Mouse (Mus musculus): ENCODE measurements around the gene Olfr1014.

Gene Olfr1014

GRCm38 (mm10) chr2:85772413-85772812, at the start of gene Olfr1014:
Gene Olfr1014 (plus strand): TSS chr2:85772713.
- DNase-seq, result no peak

GRCm38 (mm10) chr2:85725793-85726192, 46.7 kb upstream of the Olfr1014 start:
- DNase-seq, result peak in 1 of 2 experiments; percentile 7

- no peak for DNase-seq
Observed at GRCm38 (mm10) chr2:85753822-85754221, 18.7 kb upstream of the Olfr1014 start.

- no peak for DNase-seq
Observed at GRCm38 (mm10) chr2:85762666-85763065, 9.8 kb upstream of the Olfr1014 start, which contains the start of gene Olfr1012. Gene Olfr1012 (minus strand): TSS chr2:85762766.

- no peak for DNase-seq
Observed at GRCm38 (mm10) chr2:85766798-85767197, 5.7 kb upstream of the Olfr1014 start, which contains the start of gene Olfr1013. Gene Olfr1013 (plus strand): TSS chr2:85767098.

GRCm38 (mm10) chr2:85781717-85782116, 9.2 kb downstream of the Olfr1014 start, which contains the start of gene Olfr1015:
Gene Olfr1015 (plus strand): TSS chr2:85782017.
- no peak for DNase-seq

- peak; percentile 1 to 2 for DNase-seq
Observed at GRCm38 (mm10) chr2:85792331-85792730, 19.8 kb downstream of the Olfr1014 start.

- DNase-seq, result no peak
Observed at GRCm38 (mm10) chr2:85802444-85802843, 29.9 kb downstream of the Olfr1014 start, which contains the start of gene Olfr1016. Gene Olfr1016 (minus strand): TSS chr2:85802544.

GRCm38 (mm10) chr2:85804501-85804900, 32.0 kb downstream of the Olfr1014 start:
- no peak for DNase-seq

GRCm38 (mm10) chr2:85818179-85818578, 45.7 kb downstream of the Olfr1014 start, which contains the start of gene Olfr1018:
Gene Olfr1018 (plus strand): TSS chr2:85818479.
- no peak for DNase-seq
